Mouse (Mus musculus) erythroblast, embryonic 14.5 days (primary cell): ENCODE measurements around the gene Pdss2.

Experiments
- GATA1 ChIP-seq: IDR thresholded peaks from 2 replicates; pipeline ENCODE4 v1.6.1; 2012; ENCODE audit warnings: low read length, inconsistent platforms, mixed read lengths
- TAL1 ChIP-seq: IDR thresholded peaks from 3 replicates; pipeline ENCODE4 v1.6.1; 2012; ENCODE audit warnings: low read length, inconsistent platforms, mixed read lengths

DNA sequence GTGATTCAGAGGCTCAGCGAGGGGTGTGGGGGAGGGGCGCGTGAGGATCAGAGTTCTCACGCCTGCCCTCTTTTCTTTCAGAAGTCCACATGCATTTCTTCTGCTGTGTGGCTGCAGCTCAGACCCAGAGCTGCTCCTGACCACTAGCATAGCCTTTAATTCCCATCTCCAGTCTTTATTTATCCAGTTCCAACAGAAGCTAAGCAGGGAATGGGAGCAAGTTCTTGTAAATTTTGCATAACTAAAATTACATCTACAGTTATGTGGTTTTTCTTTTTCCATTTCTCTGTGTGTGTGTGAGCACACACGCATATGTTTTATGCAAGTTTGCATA, 231.3 kb downstream of the Pdss2 start:
- TF ChIP-seq GATA1 (no peak), TAL1 (no peak)
